Mouse (Mus musculus) forebrain, postnatal 0 days (tissue): ENCODE data around the gene Atxn1. TPM values are rescaled to one million over a fixed set of nuclear protein-coding genes. Genes with fewer than 3 reads are reported as not detected.

Experiments
- ATAC-seq: fragments of 200-750 bp; cut with Nextera tagmentation; 2 replicates; pipeline ENCODE4 v1.8.0; 2017; ENCODE audit warnings: mild to moderate bottlenecking, moderate library complexity
- DNase-seq: peaks from one replicate; pipeline ENCODE4 v3.0.0-alpha.2; 2015
- H3K27ac ChIP-seq: fragments of 300-500 bp; sonication (generic); 2 replicates; pipeline ENCODE4 v1.5.1; 2014; ENCODE audit warnings: low read depth, mild to moderate bottlenecking, antibody characterized with exemption, low read length, moderate library complexity, mixed read lengths
- H3K27me3 ChIP-seq: fragments of 300-500 bp; sonication (generic); 2 replicates; pipeline ENCODE4 v1.6.1; 2014; ENCODE audit warnings: mild to moderate bottlenecking, low read length, mixed read lengths; ENCODE audit not compliant: insufficient read depth
- H3K36me3 ChIP-seq: fragments of 300-500 bp; sonication (generic); 2 replicates; pipeline ENCODE4 v1.6.1; 2014; ENCODE audit warnings: mild to moderate bottlenecking, moderate library complexity; ENCODE audit not compliant: insufficient read depth
- H3K4me1 ChIP-seq: fragments of 300-500 bp; sonication (generic); 2 replicates; pipeline ENCODE4 v1.6.1; 2014; ENCODE audit warnings: antibody characterized with exemption; ENCODE audit not compliant: insufficient read depth
- H3K4me2 ChIP-seq: fragments of 300-500 bp; sonication (generic); 2 replicates; pipeline ENCODE4 v1.6.1; 2014; ENCODE audit warnings: low read depth, mild to moderate bottlenecking, moderate library complexity
- H3K4me3 ChIP-seq: fragments of 300-500 bp; sonication (generic); 2 replicates; pipeline ENCODE4 v1.5.1; 2014; ENCODE audit warnings: low read depth, low read length, mixed read lengths
- H3K9ac ChIP-seq: fragments of 300-500 bp; sonication (generic); 2 replicates; pipeline ENCODE4 v1.6.1; 2014; ENCODE audit warnings: mild to moderate bottlenecking
- H3K9me3 ChIP-seq: fragments of 300-500 bp; sonication (generic); 2 replicates; pipeline ENCODE4 v1.6.1; 2016; ENCODE audit warnings: low read length
- CTCF ChIP-seq: sonication (generic); IDR thresholded peaks from 2 replicates; pipeline ENCODE4 v1.5.1; 2016; ENCODE audit warnings: antibody characterized with exemption, control low read depth, low read depth
- WGBS: fragments of 180-500 bp; shearing (Covaris S2); extraction: QIAGEN DNeasy Blood & Tissue Kit; methylation state at CpG from one replicate; pipeline ENCODE4 v1.1.7; 2014; 5-methylcytosine and 5-hydroxymethylcytosine counted together
- polyA plus RNA-seq: library from polyadenylated mRNA; unstranded; fragments of >200 nt; fragmentation: Nextera tagmentation; extraction: Ambion mirVana; gene quantifications from 2 replicates; pipeline ENCODE4 v1.2.1, GENCODE M21; 2015
- total RNA-seq: library from RNA; depleted of rRNA; stranded (reverse); fragments of >200 nt; gene quantifications from 2 replicates; pipeline ENCODE4 v1.2.3, GENCODE M21; 2014

The Atxn1 gene
- total and polyA plus RNA-seq, 2 experiments from 2014 or later: 13.0 to 32.3 TPM

GRCm38 (mm10) chr13:45658343-45658742 is 306.5 kb downstream of the Atxn1 start:
- Histone ChIP-seq H3K27ac (no peak overlapping the region), H3K4me3 (no peak overlapping the region), H3K4me1 (peaks cover 21% of the 10 kb centered on the region), H3K27me3 (no peaks in the 10 kb centered on the region), H3K4me2 (no peak overlapping the region), H3K9me3 (no peaks in the 10 kb centered on the region), H3K9ac (no peak overlapping the region), H3K36me3 (no peaks in the 10 kb centered on the region)
- DNase-seq (no peak), ATAC-seq (no peak)
- WGBS: 94% methylated on average over 5 of the region's 5 CpGs
- TF ChIP-seq CTCF: no peak

- no peaks in the 10 kb centered on the region for H3K27me3 ChIP-seq
- H3K4me2 ChIP-seq: no peak overlapping the region
- H3K9me3 ChIP-seq: no peaks in the 10 kb centered on the region
- TF ChIP-seq CTCF: no peak
- H3K36me3 ChIP-seq: no peaks in the 10 kb centered on the region
- no peak overlapping the region for H3K9ac ChIP-seq
- DNase-seq (no peak), ATAC-seq (no peak)
- H3K4me1 ChIP-seq: peaks cover 18% of the 10 kb centered on the region
- WGBS: 100% methylated on average over 1 of the region's 1 CpGs
- no peak overlapping the region for H3K27ac ChIP-seq
- no peak overlapping the region for H3K4me3 ChIP-seq
Observed at GRCm38 (mm10) chr13:45657176-45657575, 307.6 kb downstream of the Atxn1 start.

GRCm38 (mm10) chr13:45651652-45652241 is 313.1 kb downstream of the Atxn1 start:
- peaks cover 6% of the 10 kb centered on the region for H3K4me1 ChIP-seq
- peak overlapping the region; percentile 57 for H3K27ac ChIP-seq
- no peaks in the 10 kb centered on the region for H3K36me3 ChIP-seq
- ATAC-seq (peak; percentile 75; the same call in 1 of the 2 replicates), DNase-seq (no peak)
- TF ChIP-seq CTCF: no peak
- 72% methylated on average over 10 of the region's 10 CpGs for WGBS
- no peak overlapping the region for H3K4me3 ChIP-seq
- H3K4me2 ChIP-seq: no peak overlapping the region
- no peak overlapping the region for H3K9ac ChIP-seq
- no peaks in the 10 kb centered on the region for H3K27me3 ChIP-seq
- H3K9me3 ChIP-seq: no peaks in the 10 kb centered on the region

GRCm38 (mm10) chr13:45649197-45649812 is 315.5 kb downstream of the Atxn1 start:
- H3K27me3 ChIP-seq: no peaks in the 10 kb centered on the region
- DNase-seq (no peak), ATAC-seq (no peak)
- no peaks in the 10 kb centered on the region for H3K36me3 ChIP-seq
- 0 out of 2 replicates have a peak overlapping the region, but pooled peaks have one; percentile 4 for H3K27ac ChIP-seq
- no peak overlapping the region for H3K4me3 ChIP-seq
- TF ChIP-seq CTCF: no peak
- WGBS: 71% methylated on average over 4 of the region's 4 CpGs
- no peak overlapping the region for H3K9ac ChIP-seq
- no peak overlapping the region for H3K4me2 ChIP-seq
- no peaks in the 10 kb centered on the region for H3K9me3 ChIP-seq
- H3K4me1 ChIP-seq: peaks cover 6% of the 10 kb centered on the region

- no peak overlapping the region for H3K27ac ChIP-seq
- H3K36me3 ChIP-seq: no peaks in the 10 kb centered on the region
- no peak overlapping the region for H3K9ac ChIP-seq
- no peaks in the 10 kb centered on the region for H3K9me3 ChIP-seq
- ATAC-seq (peak; percentile 65; the same call in 1 of the 2 replicates), DNase-seq (no peak)
- WGBS: 48% methylated on average over 6 of the region's 6 CpGs
- no peaks in the 10 kb centered on the region for H3K27me3 ChIP-seq
- no peak for TF ChIP-seq CTCF
- 0 out of 2 replicates have a peak, but pooled peaks cover 9% of the 10 kb centered on the region for H3K4me1 ChIP-seq
- no peak overlapping the region for H3K4me2 ChIP-seq
- H3K4me3 ChIP-seq: no peak overlapping the region
Observed at GRCm38 (mm10) chr13:45643780-45644395, 320.9 kb downstream of the Atxn1 start.

GRCm38 (mm10) chr13:45642913-45643312 is 321.9 kb downstream of the Atxn1 start:
- Histone ChIP-seq H3K27ac (no peak overlapping the region; the same call in 1 of the 2 replicates), H3K4me2 (no peak overlapping the region), H3K9me3 (no peaks in the 10 kb centered on the region), H3K4me3 (no peak overlapping the region), H3K9ac (no peak overlapping the region), H3K27me3 (no peaks in the 10 kb centered on the region), H3K36me3 (no peaks in the 10 kb centered on the region), H3K4me1 (0 out of 2 replicates have a peak, but pooled peaks cover 9% of the 10 kb centered on the region)
- TF ChIP-seq CTCF: no peak
- ATAC-seq (no peak), DNase-seq (no peak)
- WGBS: 53% methylated on average over 7 of the region's 7 CpGs

- H3K27me3 ChIP-seq: no peaks in the 10 kb centered on the region
- no peak overlapping the region for H3K4me3 ChIP-seq
- H3K36me3 ChIP-seq: no peaks in the 10 kb centered on the region
- no peaks in the 10 kb centered on the region for H3K9me3 ChIP-seq
- H3K9ac ChIP-seq: no peak overlapping the region
- H3K4me2 ChIP-seq: no peak overlapping the region
- ATAC-seq (no peak), DNase-seq (no peak)
- H3K27ac ChIP-seq: no peak overlapping the region
- H3K4me1 ChIP-seq: 0 out of 2 replicates have a peak, but pooled peaks cover 9% of the 10 kb centered on the region
- WGBS: 64% methylated on average over 5 of the region's 5 CpGs
- no peak for TF ChIP-seq CTCF
Observed at GRCm38 (mm10) chr13:45640431-45640830, 324.4 kb downstream of the Atxn1 start.
